Comparison of ENCODE assay signal across 19 mouse cellular contexts in genomic region chr4:117240867-117241266, GRCm38 (mm10). TPM values are rescaled to one million over a fixed set of nuclear protein-coding genes. Genes with fewer than 3 reads are reported as not detected.
A peak's percentile ranks its signal among the peaks of the same experiment; 100 is the strongest.
DNase-seq lines count a peak whose midpoint lies in the region; ATAC-seq and TF ChIP-seq lines count a peak whose summit lies in the region.
"Had no signal": no experiment of that assay in that cellular context is flagged by ENCODE, and none has a peak within 500 bp of the region (broad histone marks: within the 10 kb centered on the region; RNA-seq: fewer than 3 reads in every experiment).

No protein-coding gene starts in this region.

- no peak overlapping the region for H3K9ac ChIP-seq in hindbrain, embryonic 14.5 days
- H3K9ac ChIP-seq in hindbrain, embryonic 11.5 days (ENCODE audit: low read depth, low read length): no peak overlapping the region
- no peak overlapping the region for H3K9ac ChIP-seq in lung, embryonic 14.5 days
- H3K9ac ChIP-seq in intestine, embryonic 16.5 days (ENCODE audit: low read depth, low read length): no peak overlapping the region
- H3K9ac ChIP-seq: limb, embryonic 12.5 days; midbrain, embryonic 12.5 days; neural tube, embryonic 12.5 days had no signal

- H3K9me3 ChIP-seq in hindbrain, embryonic 14.5 days (ENCODE audit: control insufficient read depth, low read length): no peaks in the 10 kb centered on the region
- H3K9me3 ChIP-seq in hindbrain, embryonic 11.5 days (ENCODE audit: control insufficient read depth, low read length): no peaks in the 10 kb centered on the region
- H3K9me3 ChIP-seq in lung, embryonic 14.5 days (ENCODE audit: low read depth, low read length): no peaks in the 10 kb centered on the region
- H3K9me3 ChIP-seq in intestine, embryonic 16.5 days (ENCODE audit: control insufficient read depth, low read length): no peaks in the 10 kb centered on the region
- H3K9me3 ChIP-seq: limb, embryonic 12.5 days; midbrain, embryonic 12.5 days; neural tube, embryonic 12.5 days had no signal

- 68% methylated on average over 6 of the region's 6 CpGs for WGBS in hindbrain, embryonic 14.5 days
- 87% methylated on average over 6 of the region's 6 CpGs for WGBS in hindbrain, embryonic 11.5 days
- 76% methylated on average over 6 of the region's 6 CpGs for WGBS in lung, embryonic 14.5 days
- WGBS in lung, adult 2 months: 58% methylated on average over 6 of the region's 6 CpGs
- WGBS in intestine, embryonic 16.5 days: 74% methylated on average over 6 of the region's 6 CpGs

- no peak for TF ChIP-seq CTCF in lung, embryonic 14.5 days (IDR thresholded peaks at IDR 0.05; ENCODE audit: low read depth)
- TF ChIP-seq CTCF in lung, adult 2 months (IDR thresholded peaks at IDR 0.05; ENCODE audit: insufficient read depth, low read length): no peak
- TF ChIP-seq CTCF in brain, embryonic 14.5 days (IDR thresholded peaks at IDR 0.05; ENCODE audit: borderline replicate concordance, extremely low read depth, insufficient read depth, insufficient read length): no peak

- no peaks in the 10 kb centered on the region for H3K36me3 ChIP-seq in hindbrain, embryonic 14.5 days (replicated peaks; ENCODE audit: control insufficient read depth, insufficient read depth)
- no peaks in the 10 kb centered on the region for H3K36me3 ChIP-seq in hindbrain, embryonic 11.5 days (ENCODE audit: control insufficient read depth, insufficient read depth, low read length)
- H3K36me3 ChIP-seq in lung, embryonic 14.5 days (ENCODE audit: insufficient read depth): no peaks in the 10 kb centered on the region
- H3K36me3 ChIP-seq in intestine, embryonic 16.5 days (ENCODE audit: control insufficient read depth, insufficient read depth, low read length): no peaks in the 10 kb centered on the region
- H3K36me3 ChIP-seq: limb, embryonic 12.5 days; midbrain, embryonic 12.5 days; neural tube, embryonic 12.5 days had no signal

- H3K4me1 ChIP-seq in hindbrain, embryonic 14.5 days (replicated peaks; ENCODE audit: control insufficient read depth, insufficient read depth, low read length): no peaks in the 10 kb centered on the region
- H3K4me1 ChIP-seq in hindbrain, embryonic 11.5 days (replicated peaks; ENCODE audit: control insufficient read depth, insufficient read depth, low read length): no peaks in the 10 kb centered on the region
- H3K4me1 ChIP-seq in lung, embryonic 14.5 days (ENCODE audit: insufficient read depth): no peaks in the 10 kb centered on the region; the same call in 1 of the 2 replicates
- peaks cover 2% of the 10 kb centered on the region; the same call in 1 of the 2 replicates for H3K4me1 ChIP-seq in lung, adult 2 months (ENCODE audit: control insufficient read depth, insufficient read depth, low read length)
- H3K4me1 ChIP-seq in intestine, embryonic 16.5 days (ENCODE audit: control insufficient read depth, insufficient read depth, low read length): peaks cover 4% of the 10 kb centered on the region; the same call in 1 of the 2 replicates
- H3K4me1 ChIP-seq: midbrain, embryonic 12.5 days; neural tube, embryonic 12.5 days had no signal

- no peak overlapping the region for H3K4me3 ChIP-seq in hindbrain, embryonic 14.5 days (replicated peaks; ENCODE audit: low read length)
- H3K4me3 ChIP-seq in hindbrain, embryonic 11.5 days (ENCODE audit: low read depth, low read length): no peak overlapping the region
- H3K4me3 ChIP-seq in lung, embryonic 14.5 days (ENCODE audit: low read depth, low read length): no peak overlapping the region
- H3K4me3 ChIP-seq in lung, adult 2 months (replicated peaks; ENCODE audit: extremely low read depth, low read depth, low read length): no peak overlapping the region
- H3K4me3 ChIP-seq in intestine, embryonic 16.5 days (ENCODE audit: low read length): no peak overlapping the region
- H3K4me3 ChIP-seq: heart, adult 2 months; limb, embryonic 12.5 days; midbrain, embryonic 12.5 days; neural tube, embryonic 12.5 days had no signal

- no peak for ATAC-seq in hindbrain, embryonic 14.5 days (ENCODE audit: low FRiP score)
- ATAC-seq in hindbrain, embryonic 11.5 days (ENCODE audit: low FRiP score): no peak
- ATAC-seq in lung, embryonic 14.5 days (ENCODE audit: insufficient read depth): no peak
- ATAC-seq in intestine, embryonic 16.5 days: no peak
- ATAC-seq: inflammation-experienced regulatory T-cells, adult 6 months; Patski had no signal

- H3K27ac ChIP-seq in hindbrain, embryonic 14.5 days: peak overlapping the region; percentile 32; the same call in 1 of the 2 replicates
- no peak overlapping the region for H3K27ac ChIP-seq in hindbrain, embryonic 11.5 days (ENCODE audit: low read depth, low read length)
- no peak overlapping the region for H3K27ac ChIP-seq in lung, embryonic 14.5 days (ENCODE audit: low read depth)
- no peak overlapping the region for H3K27ac ChIP-seq in intestine, embryonic 16.5 days (ENCODE audit: low read length)
- H3K27ac ChIP-seq: heart, adult 2 months; limb, embryonic 12.5 days; midbrain, embryonic 12.5 days; neural tube, embryonic 12.5 days had no signal

- peak; percentile 49 for DNase-seq in hindbrain, embryonic 14.5 days (ENCODE audit: low spot score)
- no peak for DNase-seq in hindbrain, embryonic 11.5 days (ENCODE audit: low spot score)
- peak; percentile 25 for DNase-seq in lung, embryonic 14.5 days
- no peak for DNase-seq in lung, adult 2 months
- DNase-seq in adrenal gland, adult 8-10 months: peak; percentile 57
- peak; percentile 72 for DNase-seq in brain, embryonic 14.5 days (ENCODE audit: low read depth)
- no peak for DNase-seq in thymus, postnatal 0 days (ENCODE audit: low spot score)
- DNase-seq: heart, postnatal 14 days; lung, postnatal 14 days; thymus, adult 18-20 months had no signal

- no peaks in the 10 kb centered on the region for H3K27me3 ChIP-seq in hindbrain, embryonic 14.5 days (ENCODE audit: control insufficient read depth, insufficient read depth, low read length)
- H3K27me3 ChIP-seq in hindbrain, embryonic 11.5 days (ENCODE audit: control insufficient read depth, insufficient read depth, low read length): no peaks in the 10 kb centered on the region
- H3K27me3 ChIP-seq in lung, embryonic 14.5 days (ENCODE audit: insufficient read depth, low read length): no peaks in the 10 kb centered on the region
- H3K27me3 ChIP-seq in intestine, embryonic 16.5 days (replicated peaks; ENCODE audit: control insufficient read depth, insufficient read depth, low read length): no peaks in the 10 kb centered on the region
- H3K27me3 ChIP-seq: limb, embryonic 12.5 days; midbrain, embryonic 12.5 days; neural tube, embryonic 12.5 days; Patski had no signal

- H3K4me2 ChIP-seq in hindbrain, embryonic 14.5 days (replicated peaks): no peak overlapping the region
- no peak overlapping the region for H3K4me2 ChIP-seq in hindbrain, embryonic 11.5 days (replicated peaks; ENCODE audit: low read depth, low read length)
- H3K4me2 ChIP-seq in lung, embryonic 14.5 days: no peak overlapping the region
- H3K4me2 ChIP-seq in intestine, embryonic 16.5 days (ENCODE audit: low read depth, low read length): no peak overlapping the region
- H3K4me2 ChIP-seq: limb, embryonic 12.5 days; midbrain, embryonic 12.5 days; neural tube, embryonic 12.5 days had no signal

- no peak for TF ChIP-seq POLR2A in lung, adult 2 months (IDR thresholded peaks at IDR 0.05; ENCODE audit: borderline replicate concordance, extremely low read depth, low read depth, low read length)
- TF ChIP-seq POLR2A in brain, embryonic 14.5 days (IDR thresholded peaks at IDR 0.05; ENCODE audit: borderline replicate concordance, extremely low read depth, insufficient read depth, insufficient read length, poor library complexity, severe bottlenecking): no peak

RNA-seq across cellular contexts. Expression of gene Tmem53, which starts 10.9 kb away (rescaled TPM):
- polyA plus RNA-seq in hindbrain, embryonic 14.5 days (2014; fragmentation: Nextera tagmentation; extraction: Ambion mirVana): 10.0 and 11.6 TPM in 2 replicates
- polyA plus RNA-seq in hindbrain, embryonic 11.5 days (2014; fragmentation: Nextera tagmentation; extraction: Ambion mirVana): 11.4 and 13.1 TPM in 2 replicates
- 10.7 and 12.4 TPM in 2 replicates for polyA plus RNA-seq in lung, embryonic 14.5 days (2014; fragmentation: Nextera tagmentation; extraction: Ambion mirVana)
- polyA plus RNA-seq in lung, adult 2 months (2012; rRNA removed): 21.7 and 24.1 TPM in 2 replicates
- total RNA-seq in adrenal gland, adult 8-10 months (2022): 100 to 1,000 TPM in 1 of 4 experiments, 10 to 100 TPM in 3; 52.4 to 103 (median 74.9) TPM
- 6.2 and 7.0 TPM in 2 replicates for polyA plus RNA-seq in brain, embryonic 14.5 days (2012; rRNA removed)
- polyA plus RNA-seq in intestine, embryonic 16.5 days (2015; fragmentation: Nextera tagmentation; extraction: Ambion mirVana): 11.2 and 11.8 TPM in 2 replicates
- 13.7 and 14.2 TPM in 2 replicates for polyA plus RNA-seq in thymus, postnatal 0 days (2015; fragmentation: Nextera tagmentation; extraction: Ambion mirVana)

RNA-seq across cellular contexts. Expression of gene Armh1, which starts 11.1 kb away (rescaled TPM):
- 1.2 and 1.3 TPM in 2 replicates for polyA plus RNA-seq in hindbrain, embryonic 14.5 days (2014; fragmentation: Nextera tagmentation; extraction: Ambion mirVana)
- 0.53 TPM in 1 of 2 replicates, not detected in the other for polyA plus RNA-seq in hindbrain, embryonic 11.5 days (2014; fragmentation: Nextera tagmentation; extraction: Ambion mirVana)
- 0.18 and 0.43 TPM in 2 replicates for polyA plus RNA-seq in lung, embryonic 14.5 days (2014; fragmentation: Nextera tagmentation; extraction: Ambion mirVana)
- polyA plus RNA-seq in lung, adult 2 months (2012; rRNA removed): 4.2 and 5.2 TPM in 2 replicates
- total RNA-seq in adrenal gland, adult 8-10 months (2022): 1 to 10 TPM; 2.6 to 3.7 (median 3.0) TPM
- 1.3 and 1.6 TPM in 2 replicates for polyA plus RNA-seq in brain, embryonic 14.5 days (2012; rRNA removed)
- 0.40 and 0.47 TPM in 2 replicates for polyA plus RNA-seq in intestine, embryonic 16.5 days (2015; fragmentation: Nextera tagmentation; extraction: Ambion mirVana)
- polyA plus RNA-seq in thymus, postnatal 0 days (2015; fragmentation: Nextera tagmentation; extraction: Ambion mirVana): 0.38 and 0.45 TPM in 2 replicates
- total RNA-seq: CH12.LX; gastrocnemius, adult 18-20 months; heart, adult 2 months had no signal
- polyA plus RNA-seq: inflammation-experienced regulatory T-cells, adult 6 months had no signal

RNA-seq across cellular contexts. Expression of gene Kif2c, which starts 58.4 kb away (rescaled TPM):
- polyA plus RNA-seq in hindbrain, embryonic 14.5 days (2014; fragmentation: Nextera tagmentation; extraction: Ambion mirVana): 8.6 and 10.3 TPM in 2 replicates
- polyA plus RNA-seq in hindbrain, embryonic 11.5 days (2014; fragmentation: Nextera tagmentation; extraction: Ambion mirVana): 77.5 and 86.2 TPM in 2 replicates
- polyA plus RNA-seq in lung, embryonic 14.5 days (2014; fragmentation: Nextera tagmentation; extraction: Ambion mirVana): 78.9 and 85.9 TPM in 2 replicates
- polyA plus RNA-seq in lung, adult 2 months (2012; rRNA removed): 0.34 and 0.86 TPM in 2 replicates
- total RNA-seq in adrenal gland, adult 8-10 months (2022): 1 to 10 TPM in 1 of 4 experiments, under 1 TPM in 3; 0.87 to 1.1 (median 0.93) TPM
- 14.5 and 23.7 TPM in 2 replicates for polyA plus RNA-seq in brain, embryonic 14.5 days (2012; rRNA removed)
- polyA plus RNA-seq in intestine, embryonic 16.5 days (2015; fragmentation: Nextera tagmentation; extraction: Ambion mirVana): 35.9 and 41.3 TPM in 2 replicates
- polyA plus RNA-seq in thymus, postnatal 0 days (2015; fragmentation: Nextera tagmentation; extraction: Ambion mirVana): 52.2 and 56.1 TPM in 2 replicates
- total RNA-seq: gastrocnemius, adult 18-20 months had no signal

Comparison
In these comparisons a context has a peak if more than half of its experiments do, and no peak if none do; other contexts are left out.
1. DNase-seq: peak in hindbrain, embryonic 14.5 days (single experiment), lung, embryonic 14.5 days (single experiment), adrenal gland, adult 8-10 months (single experiment) and brain, embryonic 14.5 days (single experiment); none in hindbrain, embryonic 11.5 days (single experiment), lung, adult 2 months (single experiment) and thymus, postnatal 0 days (single experiment).